28 mouse cellular contexts compared by ENCODE assay signal in genomic region chr7:140320558-140320957, GRCm38 (mm10). TPM values are rescaled to one million over a fixed set of nuclear protein-coding genes. Genes with fewer than 3 reads are reported as not detected.
"Had no signal": no experiment of that assay in that cellular context is flagged by ENCODE, and none has a peak within 500 bp of the region (broad histone marks: within the 10 kb centered on the region; RNA-seq: fewer than 3 reads in every experiment).

Gene Olfr525, plus strand, starts transcription at chr7:140320858.

- H3K27ac ChIP-seq: kidney, postnatal 0 days; limb, embryonic 12.5 days; limb, embryonic 15.5 days; liver, embryonic 14.5 days; macrophage; midbrain, embryonic 12.5 days; midbrain, embryonic 15.5 days; neural tube, embryonic 13.5 days; stomach, embryonic 15.5 days had no signal

- H3K36me3 ChIP-seq: limb, embryonic 12.5 days; limb, embryonic 15.5 days; midbrain, embryonic 12.5 days; midbrain, embryonic 15.5 days; neural tube, embryonic 13.5 days; stomach, embryonic 15.5 days had no signal

- H3K4me1 ChIP-seq: limb, embryonic 12.5 days; limb, embryonic 15.5 days; midbrain, embryonic 12.5 days; midbrain, embryonic 15.5 days; neural tube, embryonic 13.5 days; stomach, embryonic 15.5 days had no signal

- H3K4me3 ChIP-seq: limb, embryonic 12.5 days; limb, embryonic 15.5 days; midbrain, embryonic 12.5 days; midbrain, embryonic 15.5 days; neural tube, embryonic 13.5 days; stomach, embryonic 15.5 days had no signal

- H3K27me3 ChIP-seq: limb, embryonic 12.5 days; limb, embryonic 15.5 days; midbrain, embryonic 12.5 days; midbrain, embryonic 15.5 days; neural tube, embryonic 13.5 days; stomach, embryonic 15.5 days had no signal

- DNase-seq: kidney, postnatal 25 days; left cerebral cortex, postnatal 4 days; liver, postnatal 0 days; lung, embryonic 14.5 days; retina, postnatal 1 day; right cerebral cortex, postnatal 25 days; spleen, adult 18-20 months had no signal

RNA-seq across cellular contexts. Expression of gene Olfr525, which starts in this region (rescaled TPM):
- total RNA-seq: layer of hippocampus, adult 8-10 months; layer of hippocampus, postnatal 14 days; left cerebral cortex, adult 8-10 months; left cerebral cortex, postnatal 14 days; left cerebral cortex, postnatal 4 days; megakaryocyte, adult 5-6 weeks; neutrophil, adult 5-6 weeks had no signal
- polyA plus RNA-seq: intestine, postnatal 0 days; kidney, adult 2 months; kidney, embryonic 14.5 days; kidney, postnatal 0 days; large intestine, adult 2 months; limb, embryonic 12.5 days; limb, embryonic 15.5 days; liver, embryonic 11.5 days; liver, embryonic 14.5 days; liver, postnatal 0 days; lung, embryonic 14.5 days; lung, postnatal 0 days; macrophage; midbrain, embryonic 12.5 days; midbrain, embryonic 15.5 days; neural tube, embryonic 13.5 days; stomach, embryonic 15.5 days had no signal
